Mouse (Mus musculus) lung, adult 18-20 months (tissue): ENCODE results near the gene Rora.

Experiments
- DNase-seq, 2 experiments: peaks; one replicate each; pipeline ENCODE4 v3.0.0; 2022; ENCODE audit warnings: mixed read lengths in 2 of 2

Rora gene

GRCm38 (mm10) chr9:69104321-69104720 lies 450.7 kb downstream of the Rora start:
- DNase-seq, result no peak

- no peak for DNase-seq
Measured at GRCm38 (mm10) chr9:69109618-69110300, 456.2 kb downstream of the Rora start.

DNA sequence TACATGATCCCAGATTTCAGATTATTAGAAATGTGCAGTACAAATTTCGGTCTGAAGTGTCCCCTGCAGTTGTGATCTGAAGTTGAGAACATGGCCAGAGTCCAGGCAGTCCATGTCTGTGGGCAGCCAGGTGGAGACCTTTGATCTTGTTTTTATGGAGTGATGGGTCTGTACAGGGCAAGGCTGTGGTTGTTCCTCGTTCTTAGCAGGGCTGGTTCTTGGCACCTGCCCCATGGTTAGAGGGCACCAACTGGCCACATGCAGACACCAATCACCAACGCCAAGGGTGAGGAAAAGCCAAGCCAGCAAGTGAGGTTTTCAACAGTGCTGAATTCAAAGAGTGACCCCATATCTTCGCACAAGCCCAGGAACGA lies 456.7 kb downstream of the Rora start:
- no peak for DNase-seq

DNA sequence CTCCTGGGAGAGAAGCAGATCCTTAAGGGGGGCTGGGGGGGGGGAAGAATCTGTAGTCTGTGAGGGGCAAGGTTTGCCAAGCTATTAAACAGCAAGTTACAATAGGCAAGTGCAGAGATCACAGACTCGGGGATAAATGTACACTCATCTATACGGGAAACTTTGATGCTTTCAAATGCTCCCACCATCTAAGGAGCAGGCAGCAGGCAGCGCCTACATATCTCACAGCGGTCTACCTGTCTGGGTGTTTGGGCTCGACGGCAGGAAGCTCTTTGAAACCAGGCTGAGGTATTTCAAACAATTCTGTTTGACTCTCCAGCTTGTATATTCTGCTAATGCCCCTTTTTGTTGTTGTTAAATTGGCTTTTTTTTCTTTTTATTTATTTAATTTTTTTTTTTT lies 457.1 kb downstream of the Rora start:
- no peak for DNase-seq

- DNase-seq, result no peak
Measured at GRCm38 (mm10) chr9:69111539-69111938, 458.0 kb downstream of the Rora start.

- DNase-seq, result no peak
Measured at GRCm38 (mm10) chr9:69114429-69114984, 460.9 kb downstream of the Rora start.

- DNase-seq, result no peak
Measured at GRCm38 (mm10) chr9:69116740-69117139, 463.2 kb downstream of the Rora start.

GRCm38 (mm10) chr9:69121117-69121740 lies 467.6 kb downstream of the Rora start:
- no peak for DNase-seq

- DNase-seq, result peak; percentile 52
Measured at GRCm38 (mm10) chr9:69125011-69125786, 471.6 kb downstream of the Rora start.

DNA sequence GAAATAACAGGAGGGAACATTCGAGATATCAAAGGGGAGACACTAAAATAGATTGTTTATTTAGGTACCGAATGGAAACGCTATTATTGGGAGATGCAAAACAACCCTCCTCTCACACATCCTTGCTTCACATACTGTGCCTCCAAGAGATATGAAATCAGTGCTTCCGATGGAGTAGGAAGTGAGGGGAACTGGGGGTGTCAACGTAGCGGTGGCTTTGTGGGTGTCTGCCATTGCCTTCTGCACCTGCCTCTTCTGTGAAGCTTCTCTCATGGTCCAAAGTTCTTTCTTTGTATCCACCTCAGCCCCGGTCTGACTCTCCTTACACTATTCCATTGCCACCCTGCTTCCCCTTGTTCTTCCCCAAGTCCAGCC lies 472.2 kb downstream of the Rora start:
- no peak for DNase-seq

DNA sequence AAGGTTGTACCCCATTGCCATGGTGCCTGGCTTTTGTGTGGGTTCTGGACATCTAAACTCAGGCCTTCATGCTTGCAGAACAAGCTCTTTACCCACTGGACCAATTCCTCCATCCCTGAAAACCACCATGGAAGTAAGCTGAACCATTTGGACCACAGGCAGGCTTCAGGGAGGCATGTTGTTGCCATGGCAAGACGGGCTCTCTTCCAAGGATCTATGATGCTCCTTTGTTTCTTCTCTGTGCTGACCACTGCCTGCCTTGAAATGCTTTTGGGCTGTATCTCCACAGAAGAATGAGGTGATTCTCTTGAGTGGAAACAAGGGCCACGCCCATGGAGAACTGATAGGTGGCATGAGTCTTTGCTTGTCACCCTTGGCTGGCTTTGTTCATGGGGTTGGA lies 473.0 kb downstream of the Rora start:
- no peak for DNase-seq

DNA sequence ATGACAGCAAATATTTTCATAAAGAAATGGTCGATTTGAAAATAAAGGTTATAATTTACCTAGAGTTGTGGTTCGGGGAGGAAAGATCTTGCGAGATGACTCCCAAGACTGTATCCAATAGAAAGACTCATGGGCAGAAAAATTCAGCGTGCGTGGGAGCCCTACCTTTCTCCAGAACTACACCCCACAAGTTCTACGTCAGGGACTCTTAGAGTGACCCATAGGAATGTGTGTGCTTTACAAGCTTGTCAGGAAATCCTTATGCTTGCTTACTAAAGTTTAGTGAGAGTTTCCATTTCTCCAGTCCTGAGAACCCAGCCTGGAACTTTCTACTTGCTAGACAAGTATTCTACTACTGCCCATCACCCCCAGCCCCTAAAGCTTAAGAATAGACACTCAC lies 474.7 kb downstream of the Rora start:
- DNase-seq, result no peak

GRCm38 (mm10) chr9:69132995-69133394 lies 479.4 kb downstream of the Rora start:
- peak; percentile 60 to 70 for DNase-seq

DNA sequence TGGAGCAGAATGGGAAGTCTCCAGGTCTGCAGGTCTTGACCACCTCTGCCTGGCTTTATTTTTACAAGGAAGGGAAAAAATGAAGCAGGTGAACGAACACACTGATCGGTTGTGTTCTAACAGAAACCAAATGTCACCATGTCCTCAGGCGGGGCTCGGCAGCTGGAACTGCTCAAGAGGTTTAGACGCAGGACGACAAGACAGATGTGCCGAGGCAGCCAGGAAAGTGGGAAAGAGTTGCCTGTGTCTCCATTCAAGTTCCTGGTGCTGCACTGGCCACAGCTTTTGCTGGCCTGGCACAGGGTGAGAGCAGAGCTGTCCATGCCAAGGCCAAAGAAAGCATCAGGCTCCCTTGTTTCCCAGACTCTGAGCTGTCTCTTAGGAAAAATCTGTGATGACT lies 480.1 kb downstream of the Rora start:
- DNase-seq, result peak; percentile 28 to 43

GRCm38 (mm10) chr9:69134604-69135003 lies 481.0 kb downstream of the Rora start:
- peak in 1 of 2 experiments; percentile 22 for DNase-seq

DNA sequence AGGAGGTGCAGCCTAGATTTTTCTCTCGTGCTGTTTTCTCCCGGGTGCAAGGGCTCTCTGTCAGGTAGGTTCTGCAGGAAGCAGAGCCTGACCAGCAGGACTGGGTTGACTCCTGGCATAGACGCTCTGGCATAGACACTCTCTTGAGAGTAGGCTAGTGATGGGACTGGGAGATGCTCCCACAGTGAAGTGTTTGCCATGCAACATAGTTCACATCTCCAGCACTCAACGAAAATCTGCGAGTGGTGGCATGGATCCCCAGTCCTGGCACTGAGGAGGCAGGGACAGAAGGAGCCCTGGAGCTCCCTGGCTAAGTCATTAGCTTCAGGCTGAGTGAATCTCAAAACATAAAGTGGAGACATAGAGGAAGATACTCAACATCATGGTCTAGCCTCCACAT lies 483.2 kb downstream of the Rora start:
- DNase-seq, result no peak

DNA sequence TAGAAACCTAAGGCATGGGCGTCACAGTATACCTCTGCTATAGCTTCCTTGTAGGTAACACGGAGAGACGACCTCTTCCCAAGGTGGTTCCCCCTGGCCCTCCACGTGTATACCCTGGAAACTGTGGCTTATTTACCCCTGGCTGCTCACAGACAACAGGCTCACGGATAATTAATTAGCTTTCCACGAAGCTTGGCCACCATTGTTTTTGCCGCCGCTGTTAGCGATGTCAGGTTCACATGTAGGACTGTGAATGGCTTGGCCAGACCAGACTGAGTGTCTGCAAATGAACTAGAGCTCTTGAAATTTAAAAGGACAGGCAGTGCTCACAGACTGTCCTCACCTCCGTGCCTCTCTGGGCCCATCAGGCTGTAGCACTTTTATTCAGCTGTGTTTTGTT lies 483.8 kb downstream of the Rora start:
- DNase-seq, result no peak

- peak in 1 of 2 experiments; percentile 35 for DNase-seq
Measured at GRCm38 (mm10) chr9:69140144-69140543, 486.6 kb downstream of the Rora start.

GRCm38 (mm10) chr9:69141859-69142258 lies 488.3 kb downstream of the Rora start:
- DNase-seq, result peak in 1 of 2 experiments; percentile 15

GRCm38 (mm10) chr9:69146937-69147336 lies 493.4 kb downstream of the Rora start:
- DNase-seq, result no peak

DNA sequence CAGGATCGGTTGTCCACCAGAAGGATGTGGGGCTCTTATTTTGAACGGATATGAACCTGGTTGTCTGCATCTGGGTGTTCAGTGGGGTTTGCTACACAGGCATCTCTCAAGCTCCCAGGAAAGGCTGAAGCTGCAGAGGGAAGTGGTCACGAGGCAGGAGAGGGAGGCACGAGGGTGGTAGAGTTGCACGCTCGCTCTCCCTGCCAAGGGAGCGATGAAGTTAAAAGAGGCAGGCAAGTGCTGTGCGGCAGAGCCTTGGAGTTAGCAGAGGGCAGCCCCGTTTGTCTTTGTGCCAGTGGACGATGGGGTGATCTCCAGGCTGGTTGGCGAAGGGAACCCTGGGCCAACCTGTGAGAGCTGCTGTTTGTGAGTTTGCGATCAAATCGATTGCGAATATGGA lies 496.6 kb downstream of the Rora start:
- no peak for DNase-seq

- no peak for DNase-seq
Measured at GRCm38 (mm10) chr9:69154684-69155083, 501.1 kb downstream of the Rora start.

DNA sequence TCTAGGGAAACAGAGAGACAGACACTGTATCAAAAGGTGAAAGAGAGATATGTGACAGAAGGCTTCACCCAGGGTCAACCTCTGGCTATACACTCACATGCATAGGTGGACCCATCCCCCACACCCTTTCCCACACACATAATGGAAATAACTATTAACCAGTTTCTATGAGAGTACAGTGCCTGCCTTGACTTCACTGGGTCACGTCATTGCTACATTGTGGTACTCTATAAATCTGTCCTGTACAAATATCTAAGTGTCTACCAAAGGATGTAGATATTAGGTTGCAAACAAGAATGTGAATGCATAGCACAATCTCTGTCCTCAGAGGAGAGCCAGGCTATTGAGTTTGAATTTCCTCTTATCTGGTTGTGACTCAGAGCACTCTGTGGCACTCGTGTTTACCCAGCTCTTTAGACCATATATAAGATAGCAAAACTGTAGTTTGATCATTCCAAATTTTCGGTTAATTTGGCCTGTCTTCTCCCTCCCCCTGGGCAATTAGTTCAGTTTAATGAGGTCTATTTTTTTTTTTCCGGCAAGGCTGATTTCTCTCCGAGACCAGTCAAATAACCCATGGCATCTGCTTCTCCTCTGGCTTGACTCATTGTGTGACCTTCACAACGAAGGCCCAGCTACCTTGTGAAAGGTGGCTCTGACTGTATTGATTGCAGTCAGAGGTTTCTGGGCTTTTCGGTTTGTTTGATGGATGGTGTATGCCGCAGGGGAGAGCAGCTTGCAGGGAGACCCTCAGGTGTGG lies 502.4 kb downstream of the Rora start:
- DNase-seq, result no peak
